Mouse (Mus musculus) embryonic facial prominence, embryonic 10.5 days (tissue): ENCODE data around the gene Sdc3. TPM values are rescaled to one million over a fixed set of nuclear protein-coding genes. Genes with fewer than 3 reads are reported as not detected.

Experiments
- DNase-seq: peaks from one replicate; pipeline ENCODE4 v3.0.0-alpha.2; 2017; ENCODE audit warnings: low spot score
- H3K27ac ChIP-seq: fragments of 300-500 bp; sonication (generic); replicated peaks from 2 replicates; pipeline ENCODE4 v1.5.1; 2016; ENCODE audit warnings: mild to moderate bottlenecking
- H3K27me3 ChIP-seq: fragments of 300-500 bp; sonication (generic); replicated peaks from 2 replicates; pipeline ENCODE4 v1.6.1; 2016; ENCODE audit warnings: low read depth, mild to moderate bottlenecking; ENCODE audit not compliant: poor library complexity, severe bottlenecking
- H3K36me3 ChIP-seq: fragments of 300-500 bp; sonication (generic); replicated peaks from 2 replicates; pipeline ENCODE4 v1.6.1; 2016; ENCODE audit warnings: mild to moderate bottlenecking, moderate library complexity
- H3K4me1 ChIP-seq: fragments of 300-500 bp; sonication (generic); 2 replicates; pipeline ENCODE4 v1.6.1; 2016
- H3K4me3 ChIP-seq: fragments of 300-500 bp; sonication (generic); 2 replicates; pipeline ENCODE4 v1.5.1; 2016; ENCODE audit warnings: mild to moderate bottlenecking, moderate library complexity
- H3K9me3 ChIP-seq: fragments of 300-500 bp; sonication (generic); 2 replicates; pipeline ENCODE4 v1.6.1; 2016; ENCODE audit warnings: mild to moderate bottlenecking
- WGBS: fragments of 180-500 bp; shearing (Covaris S2); methylation state at CpG from one replicate; pipeline ENCODE4 v1.1.7; 2016; 5-methylcytosine and 5-hydroxymethylcytosine counted together
- polyA plus RNA-seq: library from polyadenylated mRNA; unstranded; fragments of >200 nt; fragmentation: Nextera tagmentation; extraction: Ambion mirVana; gene quantifications from 2 replicates; pipeline ENCODE4 v1.2.1, GENCODE M21; 2016

The Sdc3 gene
- 31.9 and 32.8 TPM in 2 replicates for polyA plus RNA-seq

- no peaks in the 10 kb centered on the region for H3K36me3 ChIP-seq
- no peaks in the 10 kb centered on the region for H3K9me3 ChIP-seq
- peak within 1 kb of the TSS; percentile 94 for H3K27ac ChIP-seq
- DNase-seq, result peak; percentile 50
- H3K4me3 ChIP-seq, result peak within 1 kb of the TSS; percentile 89
- peaks cover 26% of the 10 kb centered on the region for H3K27me3 ChIP-seq
- peaks cover 51% of the 10 kb centered on the region for H3K4me1 ChIP-seq
- 3% methylated on average over 99 of the region's 99 CpGs for WGBS
Observed at GRCm38 (mm10) chr4:130792376-130793179, at the start of gene Sdc3. Gene Sdc3, plus strand, starts transcription at chr4:130792537.

- no peaks in the 10 kb centered on the region for H3K4me1 ChIP-seq
- no peaks in the 10 kb centered on the region for H3K27me3 ChIP-seq
- no peak overlapping the region for H3K27ac ChIP-seq
- WGBS, result 87% methylated on average over 4 of the region's 4 CpGs
- H3K4me3 ChIP-seq, result no peak overlapping the region
- H3K36me3 ChIP-seq, result peaks cover 93% of the 10 kb centered on the region
- DNase-seq, result no peak
- H3K9me3 ChIP-seq, result no peaks in the 10 kb centered on the region
Observed at GRCm38 (mm10) chr4:130744058-130744457, 48.3 kb upstream of the Sdc3 start.

GRCm38 (mm10) chr4:130745561-130746306, 46.6 kb upstream of the Sdc3 start:
- Histone ChIP-seq H3K27me3 (no peaks in the 10 kb centered on the region), H3K27ac (no peak overlapping the region), H3K36me3 (peaks cover 100% of the 10 kb centered on the region), H3K9me3 (no peaks in the 10 kb centered on the region), H3K4me3 (no peak overlapping the region), H3K4me1 (no peaks in the 10 kb centered on the region)
- WGBS, result 82% methylated on average over 5 of the region's 5 CpGs
- no peak for DNase-seq

GRCm38 (mm10) chr4:130749566-130749965, 42.8 kb upstream of the Sdc3 start:
- peaks cover 100% of the 10 kb centered on the region for H3K36me3 ChIP-seq
- WGBS, result 82% methylated on average over 7 of the region's 7 CpGs

GRCm38 (mm10) chr4:130751966-130752365, 40.4 kb upstream of the Sdc3 start:
- WGBS, result 93% methylated on average over 2 of the region's 2 CpGs
- DNase-seq, result no peak
- no peak overlapping the region for H3K4me3 ChIP-seq
- no peak overlapping the region for H3K27ac ChIP-seq
- peaks cover 100% of the 10 kb centered on the region for H3K36me3 ChIP-seq
- no peaks in the 10 kb centered on the region for H3K4me1 ChIP-seq
- H3K9me3 ChIP-seq, result no peaks in the 10 kb centered on the region
- no peaks in the 10 kb centered on the region for H3K27me3 ChIP-seq

More at GRCm38 (mm10) chr4:130749566-130749965, 42.8 kb upstream of the Sdc3 start:
- Histone ChIP-seq H3K27ac (no peak overlapping the region), H3K4me1 (no peaks in the 10 kb centered on the region), H3K4me3 (no peak overlapping the region), H3K9me3 (no peaks in the 10 kb centered on the region), H3K27me3 (no peaks in the 10 kb centered on the region)
- DNase-seq, result no peak

- no peak for DNase-seq
- no peak overlapping the region for H3K27ac ChIP-seq
- no peaks in the 10 kb centered on the region for H3K4me1 ChIP-seq
- H3K36me3 ChIP-seq, result peaks cover 100% of the 10 kb centered on the region
- no peak overlapping the region for H3K4me3 ChIP-seq
- H3K9me3 ChIP-seq, result no peaks in the 10 kb centered on the region
- 84% methylated on average over 7 of the region's 7 CpGs for WGBS
- H3K27me3 ChIP-seq, result no peaks in the 10 kb centered on the region
Observed at GRCm38 (mm10) chr4:130752591-130752990, 39.7 kb upstream of the Sdc3 start.

GRCm38 (mm10) chr4:130753755-130754154, 38.6 kb upstream of the Sdc3 start:
- 85% methylated on average over 5 of the region's 5 CpGs for WGBS
- Histone ChIP-seq H3K27ac (no peak overlapping the region), H3K36me3 (peaks cover 100% of the 10 kb centered on the region), H3K4me3 (no peak overlapping the region), H3K4me1 (no peaks in the 10 kb centered on the region), H3K27me3 (no peaks in the 10 kb centered on the region), H3K9me3 (no peaks in the 10 kb centered on the region)
- DNase-seq, result no peak

- Histone ChIP-seq H3K9me3 (no peaks in the 10 kb centered on the region), H3K27me3 (no peaks in the 10 kb centered on the region), H3K4me3 (no peak overlapping the region), H3K27ac (no peak overlapping the region), H3K4me1 (no peaks in the 10 kb centered on the region), H3K36me3 (peaks cover 100% of the 10 kb centered on the region)
- WGBS, result 92% methylated on average over 2 of the region's 2 CpGs
- no peak for DNase-seq
Observed at GRCm38 (mm10) chr4:130754776-130755175, 37.6 kb upstream of the Sdc3 start.

- Histone ChIP-seq H3K4me1 (no peaks in the 10 kb centered on the region), H3K9me3 (no peaks in the 10 kb centered on the region), H3K27ac (no peak overlapping the region), H3K4me3 (no peak overlapping the region), H3K36me3 (peaks cover 100% of the 10 kb centered on the region), H3K27me3 (no peaks in the 10 kb centered on the region)
- 84% methylated on average over 2 of the region's 2 CpGs for WGBS
- DNase-seq, result no peak
Observed at GRCm38 (mm10) chr4:130759875-130760274, 32.5 kb upstream of the Sdc3 start.

GRCm38 (mm10) chr4:130761809-130762208, 30.5 kb upstream of the Sdc3 start:
- no peak for DNase-seq
- WGBS, result 94% methylated on average over 5 of the region's 5 CpGs
- H3K9me3 ChIP-seq, result no peaks in the 10 kb centered on the region
- H3K27ac ChIP-seq, result no peak overlapping the region
- H3K27me3 ChIP-seq, result no peaks in the 10 kb centered on the region
- H3K4me3 ChIP-seq, result no peak overlapping the region
- H3K4me1 ChIP-seq, result no peaks in the 10 kb centered on the region
- peaks cover 100% of the 10 kb centered on the region for H3K36me3 ChIP-seq

- no peak for DNase-seq
- H3K4me1 ChIP-seq, result no peaks in the 10 kb centered on the region
- no peak overlapping the region for H3K27ac ChIP-seq
- no peaks in the 10 kb centered on the region for H3K27me3 ChIP-seq
- WGBS, result 93% methylated on average over 7 of the region's 7 CpGs
- no peak overlapping the region for H3K4me3 ChIP-seq
- H3K9me3 ChIP-seq, result no peaks in the 10 kb centered on the region
- H3K36me3 ChIP-seq, result peaks cover 99% of the 10 kb centered on the region
Observed at GRCm38 (mm10) chr4:130765399-130766160, 26.8 kb upstream of the Sdc3 start.

GRCm38 (mm10) chr4:130766387-130766786, 25.9 kb upstream of the Sdc3 start:
- 88% methylated on average over 2 of the region's 2 CpGs for WGBS
- Histone ChIP-seq H3K36me3 (peaks cover 99% of the 10 kb centered on the region), H3K27me3 (no peaks in the 10 kb centered on the region), H3K9me3 (no peaks in the 10 kb centered on the region), H3K4me1 (no peaks in the 10 kb centered on the region), H3K4me3 (no peak overlapping the region), H3K27ac (no peak overlapping the region)
- DNase-seq, result no peak
